Mouse (Mus musculus) G1E (cell line): Measurements from ENCODE around the gene Gm21518. TPM values are rescaled to one million over a fixed set of nuclear protein-coding genes. Genes with fewer than 3 reads are reported as not detected.
"Not testable (repeated sequence)": the region's sequence is repeated elsewhere in the genome, so short reads cannot be mapped to it uniquely, and the experiment has no call there.

Source experiments
- ATAC-seq: 2 replicates; pipeline ENCODE4 v1.8.0; 2016; ENCODE audit warnings: mild to moderate bottlenecking; ENCODE audit not compliant: insufficient number of reproducible peaks, poor library complexity, low FRiP score, severe bottlenecking; ENCODE audit errors: extremely low read depth
- DNase-seq: peaks from one replicate; pipeline ENCODE4 v3.0.0; 2012; ENCODE audit warnings: low spot score
- H3K27me3 ChIP-seq: 2 replicates; pipeline ENCODE4 v1.6.1; 2012; ENCODE audit warnings: mild to moderate bottlenecking, low read length, inconsistent platforms; ENCODE audit not compliant: insufficient read depth
- H3K36me3 ChIP-seq: replicated peaks from 2 replicates; pipeline ENCODE3; 2012; ENCODE audit warnings: mild to moderate bottlenecking, inconsistent platforms
- H3K4me1 ChIP-seq: 2 replicates; pipeline ENCODE4 v1.6.1; 2012; ENCODE audit warnings: low read depth, low read length, inconsistent platforms, mixed read lengths; ENCODE audit not compliant: insufficient read depth
- H3K4me3 ChIP-seq: 2 replicates; pipeline ENCODE4 v1.5.1; 2012; ENCODE audit warnings: low read depth, mild to moderate bottlenecking, inconsistent platforms, low read length, moderate library complexity, mixed read lengths
- H3K9me3 ChIP-seq: replicated peaks from 2 replicates; pipeline ENCODE4 v1.6.1; 2012; ENCODE audit warnings: inconsistent platforms
- polyA plus RNA-seq: library from polyadenylated mRNA; stranded (reverse); fragments of >175 nt; gene quantifications from 2 replicates; pipeline ENCODE4 v1.2.3, GENCODE M21; 2012
- total RNA-seq, 2 experiments: library from RNA; stranded (forward) in 1 of 2; stranded (reverse) in 1 of 2; fragments of 200-1000 nt in 1 of 2; fragments of >200 nt in 1 of 2; fragmentation: Nextera tagmentation in 1 of 2; gene quantifications; 2 replicates each; pipeline ENCODE4 v1.2.3; 2014 to 2017

Gene Gm21518
- total RNA-seq (2014; fragmentation: Nextera tagmentation) (not detected in 2 replicates), total RNA-seq (2017) (not detected in 2 replicates), polyA plus RNA-seq (not detected in 2 replicates)

GRCm38 (mm10) chrY:62190566-62190965 is at the start of gene Gm21518:
Gm21518 (plus strand) TSS chrY:62190866.
- DNase-seq, ATAC-seq, H3K4me3 ChIP-seq, H3K4me1 ChIP-seq, H3K36me3 ChIP-seq, H3K9me3 ChIP-seq, H3K27me3 ChIP-seq: not testable (repeated sequence)
